Mouse (Mus musculus): Measurements from ENCODE around the gene Abcc12.

DNA sequence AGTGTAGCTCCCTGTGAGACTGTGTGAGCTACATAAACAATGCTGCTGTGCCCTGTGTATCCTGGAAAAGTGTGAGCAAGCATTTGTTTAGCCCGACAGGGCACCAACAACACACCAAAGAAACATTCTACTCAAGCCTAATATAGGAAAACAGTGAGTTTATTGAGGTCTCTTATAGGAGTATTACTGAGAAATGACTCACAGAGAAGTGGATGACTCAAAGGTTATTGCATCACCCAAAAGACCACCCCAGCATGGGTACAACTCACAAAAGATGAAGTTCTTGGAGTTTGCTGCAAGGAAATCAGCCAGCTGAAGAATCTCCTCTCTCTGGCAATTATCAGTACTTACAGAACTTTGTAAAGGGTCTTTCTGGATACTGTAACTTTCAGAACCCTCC, 98.4 kb downstream of the Abcc12 start:
- TF ChIP-seq GATA1 (IDR thresholded peaks at IDR 0.05; ENCODE audit: borderline replicate concordance, low read length) (no peak), FLI1 (IDR thresholded peaks at IDR 0.05; ENCODE audit: low read length) (no peak)

Data from megakaryocyte, embryonic 14.5 days (primary cell).